Mouse (Mus musculus): ENCODE data around the gene Cish.
"Not testable (repeated sequence)": the region's sequence is repeated elsewhere in the genome, so short reads cannot be mapped to it uniquely, and the experiment has no call there.

The Cish gene

GRCm38 (mm10) chr9:107299783-107300182 lies 4.0 kb downstream of the Cish start:
- Histone ChIP-seq H3K27me3 (ENCODE audit: control insufficient read depth, insufficient read depth, low read length, poor library complexity, severe bottlenecking) (no peaks in the 10 kb centered on the region), H3K36me3 (ENCODE audit: control insufficient read depth, insufficient read depth, low read length, poor library complexity, severe bottlenecking) (no peaks in the 10 kb centered on the region)
- DNase-seq (ENCODE audit: low read depth, low spot score): no peak

- no peaks in the 10 kb centered on the region for H3K36me3 ChIP-seq (ENCODE audit: control insufficient read depth, insufficient read depth, low read length, poor library complexity, severe bottlenecking)
- H3K27me3 ChIP-seq (ENCODE audit: control insufficient read depth, insufficient read depth, low read length, poor library complexity, severe bottlenecking): no peaks in the 10 kb centered on the region
- DNase-seq (ENCODE audit: low read depth, low spot score): no peak
Observed at GRCm38 (mm10) chr9:107300224-107300973, 4.6 kb downstream of the Cish start.

- DNase-seq (ENCODE audit: low read depth, low spot score): no peak
- Histone ChIP-seq H3K27me3 (ENCODE audit: control insufficient read depth, insufficient read depth, low read length, poor library complexity, severe bottlenecking) (no peaks in the 10 kb centered on the region), H3K36me3 (ENCODE audit: control insufficient read depth, insufficient read depth, low read length, poor library complexity, severe bottlenecking) (no peaks in the 10 kb centered on the region)
Observed at GRCm38 (mm10) chr9:107301554-107302331, 5.9 kb downstream of the Cish start.

- no peak for DNase-seq (ENCODE audit: low read depth, low spot score)
- Histone ChIP-seq H3K27me3 (ENCODE audit: control insufficient read depth, insufficient read depth, low read length, poor library complexity, severe bottlenecking) (no peaks in the 10 kb centered on the region), H3K36me3 (ENCODE audit: control insufficient read depth, insufficient read depth, low read length, poor library complexity, severe bottlenecking) (no peaks in the 10 kb centered on the region)
Observed at GRCm38 (mm10) chr9:107302592-107302991, 6.8 kb downstream of the Cish start.

GRCm38 (mm10) chr9:107303121-107303820 lies 7.4 kb downstream of the Cish start:
- no peak for DNase-seq (ENCODE audit: low read depth, low spot score)
- H3K27me3 ChIP-seq (ENCODE audit: control insufficient read depth, insufficient read depth, low read length, poor library complexity, severe bottlenecking): no peaks in the 10 kb centered on the region
- H3K36me3 ChIP-seq (ENCODE audit: control insufficient read depth, insufficient read depth, low read length, poor library complexity, severe bottlenecking): no peaks in the 10 kb centered on the region

- Histone ChIP-seq H3K36me3 (ENCODE audit: control insufficient read depth, insufficient read depth, low read length, poor library complexity, severe bottlenecking) (no peaks in the 10 kb centered on the region), H3K27me3 (ENCODE audit: control insufficient read depth, insufficient read depth, low read length, poor library complexity, severe bottlenecking) (no peaks in the 10 kb centered on the region)
- DNase-seq (ENCODE audit: low read depth, low spot score): no peak
Observed at GRCm38 (mm10) chr9:107303900-107304299, 8.1 kb downstream of the Cish start.

- no peaks in the 10 kb centered on the region for H3K27me3 ChIP-seq (ENCODE audit: control insufficient read depth, insufficient read depth, low read length, poor library complexity, severe bottlenecking)
- H3K36me3 ChIP-seq (ENCODE audit: control insufficient read depth, insufficient read depth, low read length, poor library complexity, severe bottlenecking): no peaks in the 10 kb centered on the region
- no peak for DNase-seq (ENCODE audit: low read depth, low spot score)
Observed at GRCm38 (mm10) chr9:107304383-107304782, 8.6 kb downstream of the Cish start.

GRCm38 (mm10) chr9:107305012-107305411 lies 9.2 kb downstream of the Cish start:
- H3K36me3 ChIP-seq (ENCODE audit: control insufficient read depth, insufficient read depth, low read length, poor library complexity, severe bottlenecking): no peaks in the 10 kb centered on the region
- no peak for DNase-seq (ENCODE audit: low read depth, low spot score)
- no peaks in the 10 kb centered on the region for H3K27me3 ChIP-seq (ENCODE audit: control insufficient read depth, insufficient read depth, low read length, poor library complexity, severe bottlenecking)

- no peak for DNase-seq (ENCODE audit: low read depth, low spot score)
- no peaks in the 10 kb centered on the region for H3K36me3 ChIP-seq (ENCODE audit: control insufficient read depth, insufficient read depth, low read length, poor library complexity, severe bottlenecking)
Observed at GRCm38 (mm10) chr9:107305601-107306542, 10.0 kb downstream of the Cish start.

GRCm38 (mm10) chr9:107306673-107307072 lies 10.8 kb downstream of the Cish start:
- not testable (repeated sequence) for DNase-seq (ENCODE audit: low read depth, low spot score); H3K36me3 ChIP-seq (ENCODE audit: control insufficient read depth, insufficient read depth, low read length, poor library complexity, severe bottlenecking); H3K27me3 ChIP-seq (ENCODE audit: control insufficient read depth, insufficient read depth, low read length, poor library complexity, severe bottlenecking)

More at GRCm38 (mm10) chr9:107305601-107306542, 10.0 kb downstream of the Cish start:
- no peaks in the 10 kb centered on the region for H3K27me3 ChIP-seq (ENCODE audit: control insufficient read depth, insufficient read depth, low read length, poor library complexity, severe bottlenecking)

GRCm38 (mm10) chr9:107307099-107307872 lies 11.5 kb downstream of the Cish start:
- no peak for DNase-seq (ENCODE audit: low read depth, low spot score)
- H3K36me3 ChIP-seq (ENCODE audit: control insufficient read depth, insufficient read depth, low read length, poor library complexity, severe bottlenecking): no peaks in the 10 kb centered on the region
- no peaks in the 10 kb centered on the region for H3K27me3 ChIP-seq (ENCODE audit: control insufficient read depth, insufficient read depth, low read length, poor library complexity, severe bottlenecking)

- H3K36me3 ChIP-seq (ENCODE audit: control insufficient read depth, insufficient read depth, low read length, poor library complexity, severe bottlenecking): no peaks in the 10 kb centered on the region
- H3K27me3 ChIP-seq (ENCODE audit: control insufficient read depth, insufficient read depth, low read length, poor library complexity, severe bottlenecking): no peaks in the 10 kb centered on the region
- DNase-seq (ENCODE audit: low read depth, low spot score): no peak
Observed at GRCm38 (mm10) chr9:107307886-107308285, 12.1 kb downstream of the Cish start.

- no peaks in the 10 kb centered on the region for H3K27me3 ChIP-seq (ENCODE audit: control insufficient read depth, insufficient read depth, low read length, poor library complexity, severe bottlenecking)
- no peak for DNase-seq (ENCODE audit: low read depth, low spot score)
- no peaks in the 10 kb centered on the region for H3K36me3 ChIP-seq (ENCODE audit: control insufficient read depth, insufficient read depth, low read length, poor library complexity, severe bottlenecking)
Observed at GRCm38 (mm10) chr9:107308346-107309000, 12.6 kb downstream of the Cish start.

Data from splenic B cell, adult 2 months (primary cell).